Mouse (Mus musculus): ENCODE results near the gene Brdt.

DNA sequence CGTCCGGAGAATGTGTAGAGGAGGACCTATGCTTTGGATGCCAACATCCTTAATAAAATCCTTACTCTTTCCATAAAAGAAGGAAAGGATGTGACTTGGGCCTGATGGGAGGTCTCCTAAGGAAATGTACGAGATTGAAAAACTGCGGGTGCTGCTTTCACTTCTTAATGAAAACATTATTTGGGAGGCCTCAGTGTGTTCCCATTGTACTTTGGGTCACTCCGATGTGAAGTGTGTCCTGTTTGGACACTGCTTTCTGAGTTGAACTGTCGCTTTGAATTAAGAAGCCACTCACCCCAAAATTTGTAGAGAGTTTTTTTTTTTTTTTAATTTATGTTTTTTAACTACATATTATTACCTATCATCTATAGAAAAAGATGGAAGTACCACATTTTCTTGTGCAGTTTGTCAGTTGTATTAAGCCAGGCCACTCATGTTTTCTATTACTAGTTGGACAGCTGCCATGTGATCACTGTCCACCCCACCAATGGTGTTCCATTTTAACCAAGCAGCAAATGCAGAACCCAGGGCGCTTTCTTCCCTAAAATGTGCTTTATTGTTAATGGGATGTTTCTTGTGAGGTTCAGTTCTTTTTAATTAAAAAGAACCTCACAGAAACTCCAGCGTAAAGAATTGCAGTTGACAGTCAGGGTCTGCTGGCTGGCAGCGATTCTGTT lies 29.2 kb downstream of the Brdt start:
- TF ChIP-seq POLR2A (IDR thresholded peaks at IDR 0.05; ENCODE audit: borderline replicate concordance, extremely low read depth, low read depth, low read length), result no peak
- TF ChIP-seq CTCF (IDR thresholded peaks at IDR 0.05; ENCODE audit: insufficient read depth, low read length), result no peak

Measured in lung, adult 2 months (tissue).